Comparison of ENCODE assay signal across 8 mouse cellular contexts in genomic region chr4:21222631-21223030, GRCm38 (mm10).
DNase-seq lines count a peak whose midpoint lies in the region; ATAC-seq lines count a peak whose summit lies in the region.

No protein-coding gene starts in this region.

- 54% methylated on average over 4 of the region's 4 CpGs for WGBS in forebrain, embryonic 13.5 days
- 52% methylated on average over 4 of the region's 4 CpGs for WGBS in midbrain, embryonic 16.5 days

- peak; percentile 89 for ATAC-seq in forebrain, embryonic 13.5 days
- peak; percentile 85 for ATAC-seq in midbrain, embryonic 16.5 days

- H3K4me3 ChIP-seq in forebrain, embryonic 13.5 days = no peak overlapping the region
- H3K4me3 ChIP-seq in midbrain, embryonic 16.5 days (ENCODE audit: low read depth, low read length) = no peak overlapping the region

- H3K9me3 ChIP-seq in forebrain, embryonic 13.5 days (replicated peaks) = no peaks in the 10 kb centered on the region
- no peaks in the 10 kb centered on the region for H3K9me3 ChIP-seq in midbrain, embryonic 16.5 days (replicated peaks; ENCODE audit: control insufficient read depth, low read length, poor library complexity, severe bottlenecking)

- intact Hi-C loops in left cerebral cortex, postnatal 25 days (cut with DNase I) = loop anchor here (2.0 kb wide), 1 partner anchor 1108 kb away; no protein-coding TSS in a partner anchor

- H3K27ac ChIP-seq in forebrain, embryonic 13.5 days = no peak overlapping the region
- no peak overlapping the region for H3K27ac ChIP-seq in midbrain, embryonic 16.5 days (ENCODE audit: low read length)

- no peak overlapping the region for H3K4me2 ChIP-seq in forebrain, embryonic 13.5 days
- no peak overlapping the region for H3K4me2 ChIP-seq in midbrain, embryonic 16.5 days (ENCODE audit: low read length)

- H3K36me3 ChIP-seq in forebrain, embryonic 13.5 days (ENCODE audit: poor library complexity, severe bottlenecking) = no peaks in the 10 kb centered on the region
- no peaks in the 10 kb centered on the region for H3K36me3 ChIP-seq in midbrain, embryonic 16.5 days (ENCODE audit: control insufficient read depth, insufficient read depth, low read length)

- H3K9ac ChIP-seq in forebrain, embryonic 13.5 days = no peak overlapping the region
- no peak overlapping the region for H3K9ac ChIP-seq in midbrain, embryonic 16.5 days (ENCODE audit: low read depth, low read length)

- H3K4me1 ChIP-seq in forebrain, embryonic 13.5 days = no peaks in the 10 kb centered on the region
- H3K4me1 ChIP-seq in midbrain, embryonic 16.5 days (ENCODE audit: control insufficient read depth, insufficient read depth, low read length) = no peaks in the 10 kb centered on the region

- H3K27me3 ChIP-seq in forebrain, embryonic 13.5 days = no peaks in the 10 kb centered on the region
- H3K27me3 ChIP-seq in midbrain, embryonic 16.5 days (ENCODE audit: control insufficient read depth, insufficient read depth, low read depth, low read length) = no peaks in the 10 kb centered on the region

- peak; percentile 5 for DNase-seq in gastrocnemius, postnatal 10 days
- DNase-seq in gastrocnemius, adult 8-10 months (ENCODE audit: low spot score in 2 of 2) = no peak
- DNase-seq in adrenal gland, postnatal 14 days = peak; percentile 55
- peak; percentile 4 for DNase-seq in kidney, adult 11 months
- DNase-seq in left cerebral cortex, postnatal 25 days (ENCODE audit: low spot score in 2 of 2) = peak; percentile 53 to 55
- DNase-seq in urinary bladder, postnatal 25 days (ENCODE audit: low spot score) = peak; percentile 20

Comparison
In these comparisons a context has a peak if more than half of its experiments do, and no peak if none do; other contexts are left out.
1. DNase-seq: peak in gastrocnemius, postnatal 10 days (single experiment), adrenal gland, postnatal 14 days (single experiment), kidney, adult 11 months (single experiment), left cerebral cortex, postnatal 25 days (2 of 2) and urinary bladder, postnatal 25 days (single experiment); none in gastrocnemius, adult 8-10 months (0 of 2).